Mouse (Mus musculus): ENCODE results near the gene Msl2. TPM values are rescaled to one million over a fixed set of nuclear protein-coding genes. Genes with fewer than 3 reads are reported as not detected.

Gene Msl2
- polyA plus RNA-seq, 1 experiment = 27.6 TPM

DNA sequence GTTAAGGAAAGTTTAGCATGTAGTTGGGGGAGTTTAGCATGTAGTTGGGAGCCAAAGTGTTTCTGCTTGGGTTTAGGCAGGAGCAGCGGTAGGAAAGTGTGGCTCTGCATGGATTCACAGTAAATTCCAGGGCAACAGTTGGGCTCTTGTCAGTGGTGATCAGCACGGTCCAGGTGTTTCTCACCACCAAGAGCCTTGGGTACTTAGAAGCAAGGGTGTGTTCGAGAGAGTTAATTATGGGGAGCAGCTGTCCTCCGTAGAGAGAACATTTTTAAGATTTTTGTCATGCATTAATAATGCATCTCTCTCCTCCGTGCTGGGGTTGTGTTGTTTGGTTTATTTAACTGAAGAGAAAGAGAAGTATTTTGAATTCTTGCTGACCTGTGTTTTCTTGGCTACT lies 35.3 kb upstream of the Msl2 start:
- 84% methylated on average over 5 of the region's 5 CpGs for WGBS
- TF ChIP-seq POLR2A (IDR thresholded peaks at IDR 0.05; ENCODE audit: low read depth, low read length) (no peak), CTCF (IDR thresholded peaks at IDR 0.05; ENCODE audit: extremely low read depth, insufficient read depth, insufficient read length, insufficient replicate concordance) (no peak)

DNA sequence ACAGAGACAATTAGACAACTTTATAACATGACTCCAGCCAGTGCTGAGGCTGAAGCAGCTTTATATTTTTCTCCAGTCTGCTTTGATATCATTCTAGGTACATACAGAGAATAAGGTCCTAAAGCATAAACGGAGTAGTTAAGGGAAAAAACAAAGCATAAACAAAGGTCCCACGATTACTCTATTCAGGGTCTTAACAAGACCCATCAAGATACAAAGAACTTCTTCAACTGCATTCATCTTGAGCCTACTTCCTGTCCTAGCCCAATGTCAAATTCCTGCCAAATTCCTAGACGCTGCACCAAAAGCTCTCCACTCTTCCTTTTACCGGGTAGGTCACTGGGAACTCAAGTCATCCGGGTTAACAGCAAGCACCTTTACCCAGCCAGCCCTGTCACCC lies 32.4 kb upstream of the Msl2 start:
- WGBS = 82% methylated on average over 5 of the region's 5 CpGs
- no peak for TF ChIP-seq POLR2A (IDR thresholded peaks at IDR 0.05; ENCODE audit: low read depth, low read length)
- no peak for TF ChIP-seq CTCF (IDR thresholded peaks at IDR 0.05; ENCODE audit: extremely low read depth, insufficient read depth, insufficient read length, insufficient replicate concordance)
- Histone ChIP-seq H3K27ac (ENCODE audit: insufficient read depth, low read length) (no peak overlapping the region), H3K27me3 (ENCODE audit: control insufficient read depth, insufficient read depth, low read length) (no peaks in the 10 kb centered on the region), H3K36me3 (ENCODE audit: control insufficient read depth, insufficient read depth, low read length) (no peaks in the 10 kb centered on the region), H3K4me3 (ENCODE audit: extremely low read depth, insufficient read depth, insufficient read length) (no peak overlapping the region), H3K4me1 (ENCODE audit: control insufficient read depth, insufficient read depth, insufficient read length) (no peaks in the 10 kb centered on the region; the same call in 1 of the 2 replicates)
- no peak for DNase-seq (ENCODE audit: low read depth in 1 of 2, low spot score in 2 of 2)

More for the DNA sequence above, 35.3 kb upstream of the Msl2 start:
- no peaks in the 10 kb centered on the region for H3K27me3 ChIP-seq (ENCODE audit: control insufficient read depth, insufficient read depth, low read length)
- no peaks in the 10 kb centered on the region for H3K36me3 ChIP-seq (ENCODE audit: control insufficient read depth, insufficient read depth, low read length)
- no peak overlapping the region for H3K4me3 ChIP-seq (ENCODE audit: extremely low read depth, insufficient read depth, insufficient read length)
- no peak overlapping the region for H3K27ac ChIP-seq (ENCODE audit: insufficient read depth, low read length)
- no peak for DNase-seq (ENCODE audit: low read depth in 1 of 2, low spot score in 2 of 2)
- H3K4me1 ChIP-seq (ENCODE audit: control insufficient read depth, insufficient read depth, insufficient read length) = no peaks in the 10 kb centered on the region; the same call in 1 of the 2 replicates

DNA sequence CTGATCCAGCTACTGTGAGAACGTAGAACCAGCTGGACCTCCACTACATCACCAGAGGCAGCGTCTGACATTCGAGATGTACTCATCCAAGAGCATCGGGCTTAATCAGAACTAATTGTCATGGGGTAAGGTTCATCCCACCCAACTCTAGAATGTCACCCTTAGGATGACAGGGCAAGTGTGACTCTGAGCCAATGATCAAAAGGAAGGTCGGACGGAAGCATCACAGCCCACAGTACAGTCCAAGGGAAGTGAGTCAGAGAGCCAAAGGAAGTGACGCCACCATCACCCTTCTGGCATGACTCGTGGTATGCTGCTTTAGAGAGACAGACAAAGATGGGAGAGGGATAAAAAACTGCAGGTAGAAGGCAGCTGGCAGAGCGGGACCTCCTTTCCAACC lies 31.7 kb upstream of the Msl2 start:
- no peak for TF ChIP-seq POLR2A (IDR thresholded peaks at IDR 0.05; ENCODE audit: low read depth, low read length)
- TF ChIP-seq CTCF (IDR thresholded peaks at IDR 0.05; ENCODE audit: extremely low read depth, insufficient read depth, insufficient read length, insufficient replicate concordance) = no peak
- Histone ChIP-seq H3K36me3 (ENCODE audit: control insufficient read depth, insufficient read depth, low read length) (no peaks in the 10 kb centered on the region), H3K27ac (ENCODE audit: insufficient read depth, low read length) (no peak overlapping the region), H3K4me1 (ENCODE audit: control insufficient read depth, insufficient read depth, insufficient read length) (no peaks in the 10 kb centered on the region; the same call in 1 of the 2 replicates), H3K27me3 (ENCODE audit: control insufficient read depth, insufficient read depth, low read length) (no peaks in the 10 kb centered on the region), H3K4me3 (ENCODE audit: extremely low read depth, insufficient read depth, insufficient read length) (no peak overlapping the region)
- 73% methylated on average over 9 of the region's 9 CpGs for WGBS
- no peak for DNase-seq (ENCODE audit: low read depth in 1 of 2, low spot score in 2 of 2)

DNA sequence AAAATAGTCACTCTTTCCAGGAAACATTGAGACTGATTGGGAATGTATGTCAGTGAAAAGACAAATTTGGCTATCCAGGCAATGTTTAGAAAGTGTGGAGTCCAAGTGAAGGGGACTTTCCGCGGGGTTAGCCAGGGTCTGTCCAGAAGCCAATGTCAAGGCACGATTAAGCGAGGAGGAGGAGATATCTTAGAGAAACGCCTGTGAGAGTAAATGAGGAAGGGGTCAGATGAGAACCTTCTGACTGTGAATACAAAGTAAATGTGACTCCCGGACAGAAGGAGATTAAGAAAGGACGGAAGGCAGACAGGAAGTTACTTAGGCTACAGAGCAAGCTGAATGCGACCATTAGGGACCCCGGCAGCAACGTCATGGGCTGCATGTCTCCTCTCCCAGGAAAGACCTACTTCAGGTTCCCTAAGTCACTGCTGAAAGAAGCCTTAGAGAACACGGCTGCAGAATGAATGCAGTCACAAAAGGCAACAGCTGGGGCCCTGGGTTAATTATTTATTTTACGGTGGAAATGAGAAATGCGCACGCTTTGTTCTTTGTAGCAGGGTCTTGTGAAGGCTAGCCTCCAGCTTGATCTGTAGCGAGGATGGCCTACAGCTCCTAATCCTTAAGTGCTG lies 28.1 kb upstream of the Msl2 start:
- no peak for TF ChIP-seq POLR2A (IDR thresholded peaks at IDR 0.05; ENCODE audit: low read depth, low read length)
- TF ChIP-seq CTCF (IDR thresholded peaks at IDR 0.05; ENCODE audit: extremely low read depth, insufficient read depth, insufficient read length, insufficient replicate concordance) = no peak
- Histone ChIP-seq H3K4me1 (ENCODE audit: control insufficient read depth, insufficient read depth, insufficient read length) (no peaks in the 10 kb centered on the region), H3K4me3 (ENCODE audit: extremely low read depth, insufficient read depth, insufficient read length) (no peak overlapping the region), H3K27me3 (ENCODE audit: control insufficient read depth, insufficient read depth, low read length) (no peaks in the 10 kb centered on the region), H3K27ac (ENCODE audit: insufficient read depth, low read length) (0 out of 2 replicates have a peak overlapping the region, but pooled peaks have one; percentile 5), H3K36me3 (ENCODE audit: control insufficient read depth, insufficient read depth, low read length) (no peaks in the 10 kb centered on the region)
- WGBS = 35% methylated on average over 15 of the region's 15 CpGs
- DNase-seq (ENCODE audit: low read depth in 1 of 2, low spot score in 2 of 2) = no peak

DNA sequence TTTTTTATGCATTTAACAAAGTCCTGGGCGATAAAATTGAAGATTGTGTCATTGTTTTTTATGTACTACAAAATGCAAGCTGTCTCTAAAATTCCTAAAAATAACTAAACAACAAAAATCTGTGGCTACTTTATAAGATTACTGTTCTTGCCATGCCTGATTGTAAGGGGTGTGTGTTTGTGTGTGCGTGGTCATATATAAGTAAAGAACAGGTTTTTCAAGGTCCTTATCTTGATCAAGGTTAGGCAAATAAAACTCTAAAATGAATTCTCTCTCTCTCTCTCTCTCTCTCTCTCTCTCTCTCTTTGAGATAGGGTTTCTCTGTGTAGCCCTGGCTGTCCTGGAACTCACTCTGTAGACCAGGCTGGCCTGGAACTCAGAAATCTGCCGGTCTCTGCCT lies 21.9 kb upstream of the Msl2 start:
- 92% methylated on average over 3 of the region's 3 CpGs for WGBS
- TF ChIP-seq CTCF (IDR thresholded peaks at IDR 0.05; ENCODE audit: extremely low read depth, insufficient read depth, insufficient read length, insufficient replicate concordance) (no peak), POLR2A (IDR thresholded peaks at IDR 0.05; ENCODE audit: low read depth, low read length) (no peak)
- Histone ChIP-seq H3K4me3 (ENCODE audit: extremely low read depth, insufficient read depth, insufficient read length) (no peak overlapping the region), H3K36me3 (ENCODE audit: control insufficient read depth, insufficient read depth, low read length) (no peaks in the 10 kb centered on the region), H3K4me1 (ENCODE audit: control insufficient read depth, insufficient read depth, insufficient read length) (no peaks in the 10 kb centered on the region), H3K27me3 (ENCODE audit: control insufficient read depth, insufficient read depth, low read length) (no peaks in the 10 kb centered on the region; the same call in 1 of the 2 replicates), H3K27ac (ENCODE audit: insufficient read depth, low read length) (no peak overlapping the region)
- no peak for DNase-seq (ENCODE audit: low read depth in 1 of 2, low spot score in 2 of 2)

DNA sequence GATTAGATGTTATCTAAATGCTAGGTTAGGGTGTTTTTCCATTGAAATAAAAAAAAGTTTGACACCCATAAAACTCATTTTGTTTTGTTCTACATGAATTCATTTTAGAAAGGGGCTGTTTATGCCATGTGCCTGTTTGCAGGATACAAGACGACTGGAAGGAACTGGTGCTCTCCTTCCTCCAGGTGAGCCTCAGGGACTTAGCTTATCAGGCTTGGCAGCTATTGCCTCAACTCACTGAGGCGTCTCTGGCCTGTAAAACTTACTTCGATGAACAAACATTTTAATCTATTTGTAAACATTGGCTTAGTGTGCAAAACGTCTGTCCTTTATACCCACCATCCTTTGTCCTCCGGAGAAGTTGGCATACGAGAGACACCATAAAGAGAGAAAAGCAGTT lies 21.2 kb upstream of the Msl2 start:
- no peak for TF ChIP-seq CTCF (IDR thresholded peaks at IDR 0.05; ENCODE audit: extremely low read depth, insufficient read depth, insufficient read length, insufficient replicate concordance)
- no peak for TF ChIP-seq POLR2A (IDR thresholded peaks at IDR 0.05; ENCODE audit: low read depth, low read length)
- no peak for DNase-seq (ENCODE audit: low read depth in 1 of 2, low spot score in 2 of 2)
- Histone ChIP-seq H3K27me3 (ENCODE audit: control insufficient read depth, insufficient read depth, low read length) (no peaks in the 10 kb centered on the region; the same call in 1 of the 2 replicates), H3K4me3 (ENCODE audit: extremely low read depth, insufficient read depth, insufficient read length) (no peak overlapping the region), H3K36me3 (ENCODE audit: control insufficient read depth, insufficient read depth, low read length) (no peaks in the 10 kb centered on the region), H3K27ac (ENCODE audit: insufficient read depth, low read length) (no peak overlapping the region), H3K4me1 (ENCODE audit: control insufficient read depth, insufficient read depth, insufficient read length) (no peaks in the 10 kb centered on the region)
- WGBS = 83% methylated on average over 6 of the region's 6 CpGs

DNA sequence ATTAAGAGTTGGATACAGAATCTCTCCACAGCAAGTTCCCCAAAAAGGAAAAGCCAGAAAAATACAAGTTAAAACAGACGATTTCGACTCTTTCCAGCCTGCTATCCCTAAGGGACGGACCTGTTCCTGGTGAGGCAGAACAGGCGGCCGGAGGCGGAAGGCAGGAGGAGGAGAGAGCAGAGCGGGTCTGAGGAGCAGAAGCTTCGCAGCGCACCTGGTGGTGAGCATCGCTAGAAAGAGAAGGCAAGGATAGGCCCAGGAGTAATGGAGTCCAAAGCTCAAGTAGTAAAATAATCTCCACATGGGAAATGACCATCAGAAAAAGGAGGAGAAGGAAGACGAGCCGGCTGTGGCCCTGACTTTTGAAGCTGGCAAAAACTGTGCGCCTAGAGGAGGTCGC lies 20.6 kb upstream of the Msl2 start:
- 89% methylated on average over 14 of the region's 14 CpGs for WGBS

More for the DNA sequence above, 20.6 kb upstream of the Msl2 start:
- no peaks in the 10 kb centered on the region for H3K4me1 ChIP-seq (ENCODE audit: control insufficient read depth, insufficient read depth, insufficient read length)
- TF ChIP-seq CTCF (IDR thresholded peaks at IDR 0.05; ENCODE audit: extremely low read depth, insufficient read depth, insufficient read length, insufficient replicate concordance) = no peak
- TF ChIP-seq POLR2A (IDR thresholded peaks at IDR 0.05; ENCODE audit: low read depth, low read length) = no peak
- no peaks in the 10 kb centered on the region; the same call in 1 of the 2 replicates for H3K27me3 ChIP-seq (ENCODE audit: control insufficient read depth, insufficient read depth, low read length)
- DNase-seq (ENCODE audit: low read depth in 1 of 2, low spot score in 2 of 2) = no peak
- no peak overlapping the region for H3K27ac ChIP-seq (ENCODE audit: insufficient read depth, low read length)
- H3K4me3 ChIP-seq (ENCODE audit: extremely low read depth, insufficient read depth, insufficient read length) = no peak overlapping the region
- H3K36me3 ChIP-seq (ENCODE audit: control insufficient read depth, insufficient read depth, low read length) = no peaks in the 10 kb centered on the region

Data from spleen, adult 2 months (tissue).